Mouse (Mus musculus): ENCODE data around the gene Tmem208.
A peak's percentile ranks its signal among the peaks of the same experiment; 100 is the strongest.

Tmem208 gene

DNA sequence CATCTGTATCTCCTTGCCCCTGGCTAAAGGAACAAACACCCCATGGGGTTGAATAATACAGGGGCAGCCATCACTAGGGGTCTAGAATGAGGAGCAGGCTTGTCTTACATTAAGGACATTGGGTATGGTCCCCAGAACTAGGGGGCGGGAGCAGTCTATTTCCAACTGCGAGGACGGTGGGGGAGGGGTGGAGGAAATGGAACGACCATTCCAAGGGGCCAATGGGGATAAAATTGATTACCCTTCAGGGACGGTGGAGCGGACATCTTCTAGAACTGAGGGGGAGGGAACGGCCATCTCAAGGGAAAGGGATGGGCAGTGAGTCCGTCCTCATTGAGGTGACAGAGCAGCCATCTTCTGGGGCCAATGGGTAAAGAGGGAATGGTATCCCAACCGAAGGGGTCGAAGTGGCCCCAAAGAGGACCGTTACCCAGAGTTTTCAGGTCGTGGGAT is 487 bp upstream of the Tmem208 start:
- DNase-seq (ENCODE audit: low read depth, low spot score) = peak; percentile 59

- DNase-seq (ENCODE audit: low read depth, low spot score) = no peak
These were observed 814 bp downstream of the Tmem208 start for GRCm38 (mm10) chr8:105326968-105327367.

DNA sequence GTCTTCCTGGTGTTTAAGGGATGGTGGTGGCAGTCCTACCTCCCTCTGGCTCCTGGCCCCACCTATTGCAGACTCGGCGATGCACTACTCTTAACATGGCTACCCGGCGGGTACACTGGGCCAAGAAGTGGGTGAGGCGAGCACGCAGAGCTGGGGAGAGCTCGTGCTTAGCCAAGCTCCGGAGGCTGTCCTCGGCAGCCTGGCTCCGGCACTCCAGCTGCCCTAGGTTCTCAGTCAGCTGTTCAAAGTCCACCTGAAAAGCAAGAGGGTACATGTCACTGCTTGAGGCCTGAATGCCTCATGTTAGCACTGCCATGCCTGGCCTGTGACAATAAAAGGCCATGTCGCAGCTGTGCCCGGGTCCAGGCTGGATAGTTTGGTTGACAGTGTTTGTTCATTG is 4.2 kb downstream of the Tmem208 start:
- DNase-seq (ENCODE audit: low read depth, low spot score) = no peak

GRCm38 (mm10) chr8:105331469-105331868 is 5.3 kb downstream of the Tmem208 start:
- DNase-seq (ENCODE audit: low read depth, low spot score) = no peak

DNA sequence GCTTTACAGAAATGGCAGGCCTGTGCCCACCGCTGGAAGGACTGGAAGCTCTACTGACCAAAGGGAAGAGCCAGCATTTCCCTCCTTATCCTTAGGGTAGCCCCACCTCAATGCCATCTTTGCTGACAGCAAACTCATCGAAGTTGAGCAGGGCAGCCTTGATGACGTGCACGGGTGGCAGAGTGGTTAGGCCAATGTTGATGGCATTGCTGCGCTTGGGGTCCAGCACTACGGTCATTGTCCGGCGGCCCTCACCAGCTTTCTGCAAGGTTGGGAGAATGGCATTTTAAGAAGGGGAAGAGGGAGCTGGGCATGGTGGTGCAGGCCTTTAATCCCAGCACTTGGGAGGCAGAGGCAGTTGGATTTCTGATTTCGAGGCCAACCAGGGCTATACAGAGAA is 5.8 kb downstream of the Tmem208 start:
- DNase-seq (ENCODE audit: low read depth, low spot score) = no peak

DNA sequence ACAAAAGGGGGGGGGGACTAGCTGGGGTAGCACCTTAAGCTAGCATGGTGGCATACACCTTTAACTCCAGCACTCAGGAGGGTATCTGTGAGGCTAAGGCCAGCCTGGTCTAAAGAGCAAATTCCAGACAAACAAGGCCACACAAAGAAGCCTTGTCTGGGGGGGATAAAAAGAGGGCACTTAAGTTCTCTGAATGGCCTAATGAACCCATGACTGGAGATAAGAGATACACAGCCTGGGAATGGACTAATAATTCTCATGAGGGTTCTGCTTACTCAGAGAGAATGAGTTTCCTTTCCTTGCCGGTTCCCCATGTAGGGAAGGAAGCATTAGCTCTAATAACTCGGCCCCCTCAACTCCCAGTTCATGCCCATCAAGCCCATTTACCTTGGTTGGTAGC is 6.4 kb downstream of the Tmem208 start:
- no peak for DNase-seq (ENCODE audit: low read depth, low spot score)

GRCm38 (mm10) chr8:105336373-105337130 is 10.4 kb downstream of the Tmem208 start:
- DNase-seq (ENCODE audit: low read depth, low spot score) = no peak

DNA sequence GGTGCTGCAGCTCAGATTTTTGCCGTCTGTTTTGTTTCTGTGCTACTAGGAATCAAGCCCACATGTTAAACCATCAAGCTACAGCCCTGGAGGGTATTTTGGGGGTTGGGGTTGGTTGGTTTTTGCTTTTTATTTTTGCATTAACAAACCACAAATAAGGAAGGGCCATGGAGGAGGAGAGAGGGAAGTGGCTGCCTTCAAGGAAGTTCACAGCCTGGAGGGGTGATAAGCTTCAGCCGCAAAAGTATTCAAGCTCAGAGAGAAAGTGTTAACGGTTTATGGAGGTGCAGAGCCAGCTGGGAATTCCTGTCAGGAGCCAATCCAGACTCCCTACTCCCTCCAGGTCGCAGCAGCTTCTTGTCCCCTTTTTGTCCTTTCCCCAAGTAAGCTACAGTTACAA is 12.8 kb downstream of the Tmem208 start:
- DNase-seq (ENCODE audit: low read depth, low spot score) = no peak

GRCm38 (mm10) chr8:105339886-105340635 is 13.9 kb downstream of the Tmem208 start:
- no peak for DNase-seq (ENCODE audit: low read depth, low spot score)

- DNase-seq (ENCODE audit: low read depth, low spot score) = no peak
These were observed 15.2 kb downstream of the Tmem208 start for GRCm38 (mm10) chr8:105341399-105341798.

DNA sequence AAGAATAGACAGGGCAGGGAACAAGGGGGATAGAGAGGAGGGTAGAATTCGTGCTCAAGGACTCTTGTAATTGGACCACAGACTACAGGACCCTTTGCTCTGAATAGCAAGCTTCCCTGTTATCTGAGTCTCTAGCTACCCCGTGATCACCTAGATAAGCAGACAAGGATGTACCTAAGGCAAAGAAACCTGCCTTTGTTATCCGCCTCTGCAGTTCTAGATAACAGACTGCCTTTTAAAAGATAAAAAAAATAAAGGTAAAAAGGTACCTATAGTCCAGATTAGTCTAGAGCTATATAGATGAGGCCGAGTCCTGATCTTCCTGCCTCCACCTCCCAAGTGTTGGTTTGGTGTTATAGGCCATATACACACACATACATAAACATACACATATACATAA is 16.6 kb downstream of the Tmem208 start:
- no peak for DNase-seq (ENCODE audit: low read depth, low spot score)

- DNase-seq (ENCODE audit: low read depth, low spot score) = no peak
These were observed 17.8 kb downstream of the Tmem208 start for GRCm38 (mm10) chr8:105343791-105344574.

DNA sequence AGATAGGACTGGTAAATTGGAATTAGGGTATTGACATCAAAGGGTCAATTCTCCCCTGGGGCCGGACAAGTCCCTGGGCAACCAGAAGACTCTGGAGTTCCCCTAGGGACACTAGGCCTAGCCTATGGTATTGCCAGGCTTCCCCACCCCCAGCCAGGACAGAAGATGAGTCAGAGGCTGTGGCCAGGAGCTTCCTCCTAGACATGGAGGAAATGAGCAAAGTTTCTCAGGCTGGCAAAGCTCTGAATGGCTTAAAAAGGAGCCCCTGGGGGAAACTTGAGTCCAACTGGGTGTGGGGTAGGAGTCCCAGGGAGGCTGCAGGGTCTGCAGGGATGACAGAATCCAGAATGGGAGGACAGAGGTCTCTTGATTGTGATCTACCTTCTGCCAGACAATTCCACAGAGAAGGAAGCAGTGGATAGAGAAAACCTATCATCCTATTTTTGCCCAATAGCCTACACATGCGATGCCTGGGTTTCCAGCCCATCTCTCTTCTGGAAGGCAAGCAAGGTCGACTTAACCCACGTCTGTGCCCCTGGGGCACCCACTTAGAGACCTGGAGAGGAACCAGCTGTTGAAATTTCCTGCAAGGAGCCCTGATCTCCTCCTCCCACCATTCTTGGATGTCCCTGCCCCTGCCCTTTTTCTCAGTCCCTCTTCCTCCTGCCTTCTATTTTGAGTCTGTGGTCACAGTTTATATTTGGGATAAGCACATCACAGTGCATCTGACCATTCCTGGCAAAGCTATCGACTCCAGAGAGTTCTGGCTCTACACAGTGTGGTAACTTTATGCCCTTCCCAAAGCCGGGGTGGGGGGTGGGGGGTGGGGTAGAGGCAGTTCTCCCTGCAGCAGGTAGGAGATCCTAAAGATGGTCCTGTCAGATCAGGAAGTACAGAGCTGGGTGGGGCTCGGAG is 19.2 kb downstream of the Tmem208 start:
- DNase-seq (ENCODE audit: low read depth, low spot score) = no peak

DNA sequence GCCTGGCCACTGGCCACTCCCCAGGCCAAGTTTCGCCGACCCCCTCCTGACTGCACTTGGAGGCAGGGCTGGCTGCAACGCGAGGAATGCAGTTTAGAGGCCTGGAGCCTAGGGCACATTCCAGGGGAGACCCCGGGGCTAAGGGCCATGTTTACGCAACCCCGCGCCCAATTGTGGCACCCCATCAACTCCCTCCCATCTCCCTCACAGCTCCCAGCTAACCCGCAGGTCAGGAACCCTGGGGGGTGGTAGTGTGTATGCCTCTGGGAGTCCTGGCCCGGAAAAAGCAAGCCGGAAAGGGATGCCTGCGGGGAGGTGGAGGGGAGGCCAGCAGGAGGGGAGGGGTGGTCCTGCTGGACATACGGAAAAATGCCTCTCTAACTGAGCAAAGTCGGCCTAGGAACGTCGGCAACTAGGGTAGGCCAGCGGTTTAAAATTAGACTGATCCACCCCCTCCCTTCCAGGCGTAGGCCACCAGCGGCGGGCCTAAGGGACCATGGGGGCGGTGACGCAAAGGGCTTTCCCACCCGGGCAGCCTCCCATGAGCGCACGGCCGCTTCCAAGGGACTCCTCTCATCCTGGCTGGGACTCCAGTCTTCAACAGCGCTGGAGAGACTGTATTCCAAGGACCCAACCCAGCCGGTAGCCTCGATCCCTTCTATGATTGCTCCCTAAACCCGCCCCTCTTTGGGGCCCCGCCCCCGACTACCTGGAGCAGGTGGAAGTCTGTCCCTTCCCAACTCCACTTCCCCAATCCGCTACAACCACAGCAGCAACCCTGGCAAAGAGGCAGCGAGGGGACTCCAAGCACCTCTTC is 20.7 kb downstream of the Tmem208 start:
- peak; percentile 66 for DNase-seq (ENCODE audit: low read depth, low spot score)

DNA sequence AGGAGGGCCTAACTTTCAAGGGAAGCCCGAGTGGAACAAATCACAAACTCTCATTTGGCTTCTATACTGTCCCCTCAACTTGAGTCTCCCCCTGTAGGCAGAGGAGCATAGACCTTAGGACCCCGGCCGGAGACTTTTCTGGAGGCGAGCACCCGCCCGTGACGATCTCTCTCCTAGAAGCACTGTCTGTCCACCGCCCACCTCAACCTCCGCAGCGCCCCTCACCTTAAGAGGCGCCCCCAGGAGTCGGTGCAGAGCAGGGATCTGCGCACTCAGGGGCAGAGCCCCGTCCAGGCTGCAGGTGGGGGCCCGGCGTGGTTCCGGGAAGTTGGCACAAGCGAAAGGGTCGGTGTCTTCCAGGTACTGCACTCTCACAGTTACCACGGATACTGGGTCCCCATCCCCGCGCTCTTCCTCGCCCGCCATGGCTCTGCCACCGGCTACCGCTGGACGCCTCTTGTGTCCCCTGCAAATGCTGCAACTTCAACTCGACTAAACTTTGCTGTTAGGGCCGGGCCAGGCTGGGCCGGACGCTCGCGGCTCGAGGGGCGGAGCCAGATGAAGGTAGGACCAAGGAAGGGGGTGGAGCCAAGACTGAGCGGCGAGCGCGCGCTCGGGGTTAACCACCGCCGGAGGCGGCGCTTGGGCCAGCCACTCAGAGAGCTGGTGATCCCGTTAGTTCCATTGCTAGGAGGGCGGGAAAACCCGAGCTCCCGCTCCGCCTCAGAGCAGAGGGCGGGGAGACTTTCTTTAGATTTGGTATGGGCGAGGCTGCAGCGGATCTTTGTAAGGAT is 21.5 kb downstream of the Tmem208 start, which contains the start of gene Fhod1:
Gene Fhod1, minus strand, starts transcription at position 526 of the 794 bp plus-strand sequence.
- DNase-seq (ENCODE audit: low read depth, low spot score) = peak; percentile 97

DNA sequence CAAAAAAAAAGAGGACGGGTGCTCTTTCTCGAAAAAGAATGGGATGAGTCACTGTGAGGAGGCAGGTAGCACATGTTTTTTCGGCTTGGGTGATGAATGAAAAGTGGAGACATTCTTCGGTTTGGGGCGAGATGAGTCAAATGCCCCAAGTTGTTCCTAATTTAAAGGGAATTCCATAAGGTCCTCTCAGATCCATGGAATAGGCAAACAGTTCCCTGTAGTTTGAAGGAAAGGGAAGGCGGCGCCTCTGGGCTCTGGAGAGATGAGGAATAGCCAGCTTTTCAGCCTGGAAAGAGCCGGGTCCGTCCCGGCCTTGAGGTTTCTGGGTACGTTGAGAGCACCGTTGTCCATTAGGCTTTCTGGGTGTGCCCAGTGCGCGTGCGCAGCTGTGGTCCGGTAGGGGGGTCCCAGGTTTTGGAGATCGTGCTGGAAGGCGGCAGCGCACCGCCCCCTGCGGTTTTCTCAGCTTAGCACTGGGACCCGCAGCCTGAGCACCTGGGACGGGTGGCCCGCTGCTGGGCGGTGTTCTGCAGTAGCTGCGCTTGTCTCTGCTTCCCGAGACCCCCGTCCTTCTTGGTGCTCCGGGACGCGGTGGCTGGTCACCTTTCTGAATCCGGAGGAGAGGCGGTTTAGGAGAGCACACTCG is 22.4 kb downstream of the Tmem208 start, which contains the start of gene Slc9a5:
Gene Slc9a5, plus strand, starts transcription at position 394 of the 646 bp plus-strand sequence.
- peak; percentile 87 for DNase-seq (ENCODE audit: low read depth, low spot score)

- peak; percentile 56 for DNase-seq (ENCODE audit: low read depth, low spot score)
These were observed 23.1 kb downstream of the Tmem208 start for GRCm38 (mm10) chr8:105349096-105349771.

- DNase-seq (ENCODE audit: low read depth, low spot score) = no peak
These were observed 24.0 kb downstream of the Tmem208 start for GRCm38 (mm10) chr8:105350186-105350585.
